Mouse (Mus musculus) gastrocnemius, postnatal 25 days (tissue): ENCODE measurements at regions not wholly inside any gene's neighbourhood (a gene's known extent, or its start where the extent isn't known, plus 50 kb on each side); places are given as distances from the start of the nearest gene placed in this dataset.

Source experiments
- DNase-seq: peaks from one replicate; pipeline ENCODE4 v3.0.0; 2022

- DNase-seq: no peak
Measured at GRCm38 (mm10) chr17:88174242-88174679, 109.2 kb upstream of the Fbxo11 start.

GRCm38 (mm10) chr17:88175951-88176623 lies 111.0 kb upstream of the Fbxo11 start:
- DNase-seq: no peak

- no peak for DNase-seq
Measured at GRCm38 (mm10) chr17:88190735-88191134, 125.6 kb upstream of the Fbxo11 start.

DNA sequence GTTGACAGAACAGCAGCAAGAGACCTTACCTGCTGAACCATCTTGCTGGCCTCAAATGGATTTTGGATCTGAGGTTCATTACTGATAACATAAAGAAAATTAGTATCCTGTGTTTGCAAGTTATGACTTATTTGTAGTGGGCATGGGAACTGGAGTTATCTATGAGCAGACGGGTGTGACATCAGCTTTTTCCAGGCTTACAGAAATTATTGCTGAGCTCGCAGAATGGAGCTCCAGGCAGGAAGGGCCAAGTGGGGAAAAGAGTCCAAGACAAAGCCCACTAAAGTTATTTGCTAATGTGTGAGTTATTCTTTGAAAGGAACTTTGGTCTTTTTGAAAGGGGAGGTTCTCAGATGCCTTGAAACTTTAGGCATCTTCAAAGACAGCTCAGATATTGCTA lies 126.4 kb upstream of the Fbxo11 start:
- no peak for DNase-seq

DNA sequence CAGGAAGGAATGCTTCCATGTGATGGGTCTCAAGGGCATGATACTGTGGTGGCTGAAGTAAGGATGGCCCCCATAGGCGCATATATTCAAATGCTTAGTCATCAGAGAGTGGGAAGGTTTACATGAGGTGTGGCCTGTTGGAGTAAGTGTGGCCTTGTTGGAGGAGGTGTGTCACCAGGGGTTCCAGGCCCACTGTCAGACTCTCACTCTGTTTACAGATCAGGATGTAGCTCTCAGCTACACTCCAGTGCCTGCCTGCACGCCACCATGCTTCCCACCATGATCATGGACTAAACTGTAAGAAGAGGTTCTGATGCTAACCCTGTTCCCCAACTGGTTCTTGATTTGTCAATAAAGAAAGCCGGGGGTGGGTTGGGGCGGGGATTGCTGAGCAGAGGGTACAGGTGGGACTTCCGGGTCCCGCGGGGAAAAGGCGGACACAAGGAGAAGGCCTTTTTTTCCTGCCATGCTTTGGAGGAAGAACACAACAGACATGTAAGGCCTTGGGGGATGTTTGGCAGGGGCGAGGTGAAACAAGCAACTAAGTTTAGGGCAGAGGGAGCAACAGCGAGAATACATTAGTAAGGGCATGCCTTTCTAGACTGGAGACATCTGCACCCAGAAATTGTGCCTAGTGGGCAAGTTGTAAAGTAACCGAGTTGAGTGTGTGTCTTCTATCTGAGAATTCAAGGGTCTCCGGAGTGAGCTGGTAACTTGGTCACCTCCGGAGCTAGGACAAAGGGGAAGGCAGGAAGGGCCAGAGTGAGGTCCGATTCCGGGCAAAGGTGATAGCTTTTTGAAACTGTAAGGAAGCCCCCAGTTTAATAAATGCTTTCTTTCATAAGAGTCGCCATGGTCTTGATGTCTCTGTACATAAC lies 127.1 kb upstream of the Fbxo11 start:
- DNase-seq: no peak

DNA sequence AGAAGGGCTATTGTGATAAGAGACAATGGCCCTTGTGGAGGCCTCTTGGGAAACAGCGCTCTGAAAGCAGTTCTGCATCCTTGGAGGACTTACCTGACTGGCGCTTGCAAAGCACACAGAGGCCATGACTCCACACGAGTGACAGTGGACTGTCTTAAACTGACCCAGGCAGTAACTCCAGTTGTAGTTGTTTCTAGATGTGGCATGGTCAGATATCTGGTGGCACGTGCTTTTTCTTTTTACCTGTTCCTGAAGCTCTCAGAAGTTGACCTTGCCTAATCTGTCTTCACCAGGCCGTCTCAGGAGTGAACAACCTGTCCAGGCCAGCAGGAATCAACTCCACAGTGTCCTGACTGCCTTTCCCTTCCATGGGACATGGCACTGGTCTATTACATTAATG lies 129.6 kb upstream of the Fbxo11 start:
- no peak for DNase-seq

DNA sequence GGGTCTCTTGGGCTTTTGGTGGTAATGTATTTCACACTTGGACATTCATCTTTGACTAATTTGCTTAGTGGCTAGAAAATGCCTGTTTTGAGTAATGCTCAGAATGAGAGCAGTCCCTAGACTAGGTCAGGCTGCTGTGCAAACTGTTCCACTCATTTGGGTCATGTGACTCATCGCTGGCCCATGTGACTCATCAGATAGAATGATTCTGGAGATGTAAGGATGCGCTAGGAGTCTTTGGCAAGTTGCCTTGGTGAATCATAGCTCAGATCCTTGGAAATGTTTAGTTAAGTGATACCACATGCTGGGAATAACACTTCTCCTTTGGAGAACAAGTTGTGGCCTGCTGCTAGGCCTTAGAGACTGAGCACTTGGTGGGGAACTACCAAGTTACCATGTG lies 130.2 kb upstream of the Fbxo11 start:
- DNase-seq: peak; percentile 53

DNA sequence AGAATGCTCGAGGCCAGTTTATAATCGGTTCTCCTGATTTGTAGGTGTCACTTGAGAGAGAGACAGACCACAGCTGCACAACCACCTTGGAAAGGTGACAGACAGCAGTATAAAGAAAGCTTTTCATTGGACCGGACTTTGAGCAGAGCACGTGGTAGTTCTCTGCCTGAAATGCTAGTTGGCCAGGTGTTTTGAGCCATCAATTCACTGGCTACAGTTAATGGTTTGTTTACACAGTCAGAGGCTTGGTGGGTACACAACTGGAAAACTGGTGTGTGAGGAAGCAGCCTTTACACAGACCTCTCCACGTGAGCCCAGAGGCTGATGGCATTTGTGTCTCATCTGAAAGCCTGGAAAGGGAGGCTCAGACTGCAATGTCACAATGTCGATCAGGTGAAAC lies 130.8 kb upstream of the Fbxo11 start:
- no peak for DNase-seq

DNA sequence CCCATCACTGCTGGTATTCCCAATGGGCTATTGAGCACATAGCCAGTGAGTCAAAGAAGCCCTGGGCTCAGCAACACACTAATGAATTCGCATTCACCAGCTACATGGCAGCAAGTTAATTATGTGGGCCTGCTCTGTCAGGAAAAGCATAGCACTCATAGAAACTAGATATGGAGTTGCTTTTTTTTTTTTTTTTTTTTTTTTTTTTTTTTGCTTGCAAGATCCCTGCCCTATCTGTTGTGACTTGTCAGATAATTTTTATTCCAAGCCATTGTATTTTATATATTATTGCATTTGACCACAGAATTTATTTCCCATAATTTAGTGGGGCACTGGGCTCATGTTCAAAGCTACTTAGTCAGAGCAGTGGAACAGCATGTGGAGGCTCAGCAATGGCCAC lies 131.2 kb upstream of the Fbxo11 start:
- no peak for DNase-seq

DNA sequence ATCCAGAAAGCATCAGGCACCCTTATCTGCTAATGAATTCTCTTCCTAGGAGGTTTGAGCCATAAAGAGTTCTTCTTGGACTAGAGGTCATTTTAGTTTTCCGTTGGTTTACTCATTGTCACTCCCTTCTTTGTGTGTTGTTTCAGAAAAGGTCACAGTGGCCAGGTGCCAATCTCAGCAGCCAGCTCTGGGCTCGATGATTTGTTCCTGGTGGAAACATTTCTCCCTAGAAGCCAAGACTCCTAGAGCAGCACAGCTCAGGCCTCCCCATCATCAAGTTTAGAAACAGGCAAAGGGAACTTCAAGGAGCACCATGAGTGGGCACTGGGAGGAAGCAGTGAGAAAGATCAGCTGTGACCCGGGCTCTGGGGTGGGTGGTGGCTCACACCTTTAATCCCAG lies 132.3 kb upstream of the Fbxo11 start:
- peak; percentile 31 for DNase-seq

- DNase-seq: peak; percentile 18
Measured at GRCm38 (mm10) chr17:88201249-88201970, 136.3 kb upstream of the Fbxo11 start.

DNA sequence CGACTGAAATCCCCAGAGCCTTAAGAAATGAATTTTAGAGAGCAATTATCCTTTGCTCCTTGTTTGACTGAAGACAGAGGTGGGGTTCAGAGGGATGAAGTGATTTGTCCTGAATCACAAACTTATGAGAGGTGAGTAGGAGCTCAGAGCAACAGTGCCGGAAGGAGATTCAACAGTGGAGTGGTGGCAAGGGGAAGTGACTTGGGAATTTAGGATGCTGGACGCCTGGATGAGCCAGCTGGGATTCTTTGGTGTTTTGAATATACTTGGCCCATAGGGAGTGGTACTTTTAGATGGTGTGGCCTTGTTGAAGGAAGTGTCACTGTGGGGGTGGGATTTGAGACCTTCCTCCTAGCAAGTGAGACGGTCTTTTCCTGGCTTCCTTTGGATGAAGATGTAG lies 137.1 kb upstream of the Fbxo11 start:
- DNase-seq: no peak

- DNase-seq: no peak
Measured at GRCm38 (mm10) chr17:88209565-88209964, 144.5 kb upstream of the Fbxo11 start.

DNA sequence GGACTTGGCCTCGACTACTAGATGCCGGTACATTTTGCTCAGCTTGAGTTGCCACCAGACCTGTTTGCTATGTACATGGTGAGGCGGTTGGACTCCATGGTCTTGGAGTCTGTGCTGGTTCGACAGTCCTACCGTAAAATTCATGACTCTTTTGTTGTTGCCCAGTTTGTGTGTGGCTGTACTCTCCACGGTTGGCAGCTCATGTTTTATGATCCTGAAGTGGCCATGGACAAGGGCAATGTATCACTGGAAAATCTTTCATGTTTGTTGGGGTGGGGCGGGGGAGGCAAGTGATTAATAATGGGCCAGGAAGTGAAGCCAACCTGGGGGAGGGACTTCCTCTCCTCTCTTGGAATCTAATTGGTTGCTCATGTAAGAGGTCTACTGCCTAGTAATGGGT lies 147.0 kb upstream of the Fbxo11 start:
- no peak for DNase-seq

- DNase-seq: peak; percentile 61
Measured at GRCm38 (mm10) chr17:88214746-88215145, 149.7 kb upstream of the Fbxo11 start.

DNA sequence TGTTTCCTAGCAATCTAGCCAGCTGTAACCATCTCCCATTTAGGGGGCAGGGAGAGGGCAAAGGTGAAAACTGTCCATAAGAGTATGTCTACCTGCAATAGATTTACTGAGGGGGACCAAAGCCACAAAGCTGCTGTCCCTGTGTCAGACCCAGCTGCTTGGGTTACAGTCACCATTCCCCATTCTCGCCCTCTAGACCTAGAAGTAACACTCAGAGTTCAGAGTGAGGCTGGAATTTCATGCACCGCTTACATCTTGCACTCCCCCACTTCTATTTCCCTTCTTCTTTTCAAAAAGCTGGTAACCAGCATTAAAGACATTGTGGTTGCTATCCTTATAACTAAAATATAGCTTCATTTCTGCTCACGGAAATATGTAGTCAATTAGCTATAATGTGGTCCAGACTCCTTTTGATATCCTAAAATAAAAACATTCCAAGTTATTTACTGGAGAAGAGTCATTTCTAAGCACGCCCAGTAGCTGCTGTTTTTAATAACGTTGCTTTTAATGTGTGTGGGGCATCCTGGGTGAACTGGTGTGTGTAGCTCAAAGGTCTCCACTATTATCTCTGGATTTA lies 157.4 kb upstream of the Fbxo11 start:
- DNase-seq: no peak

DNA sequence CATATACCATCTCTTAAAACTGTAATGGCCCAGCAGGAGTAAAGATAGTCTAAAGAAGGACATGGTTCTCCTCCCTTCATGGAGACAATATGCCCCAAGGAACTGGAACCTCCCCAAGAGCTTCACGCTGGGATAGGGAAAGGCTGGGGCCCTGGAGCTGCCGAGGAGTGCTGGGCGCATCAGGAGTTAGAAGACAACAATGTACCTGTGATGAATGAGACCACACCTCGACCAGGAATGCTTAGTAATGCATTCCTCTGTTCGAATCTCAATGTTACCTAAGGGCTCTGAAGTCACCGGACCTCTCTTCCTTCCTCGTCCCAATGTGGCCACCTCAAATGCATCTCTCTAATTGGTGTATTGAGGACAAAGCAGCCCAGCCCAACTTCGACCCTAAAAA lies 175.4 kb upstream of the Fbxo11 start:
- no peak for DNase-seq

- DNase-seq: no peak
Measured at GRCm38 (mm10) chr17:88248625-88249024, 183.5 kb upstream of the Fbxo11 start.

DNA sequence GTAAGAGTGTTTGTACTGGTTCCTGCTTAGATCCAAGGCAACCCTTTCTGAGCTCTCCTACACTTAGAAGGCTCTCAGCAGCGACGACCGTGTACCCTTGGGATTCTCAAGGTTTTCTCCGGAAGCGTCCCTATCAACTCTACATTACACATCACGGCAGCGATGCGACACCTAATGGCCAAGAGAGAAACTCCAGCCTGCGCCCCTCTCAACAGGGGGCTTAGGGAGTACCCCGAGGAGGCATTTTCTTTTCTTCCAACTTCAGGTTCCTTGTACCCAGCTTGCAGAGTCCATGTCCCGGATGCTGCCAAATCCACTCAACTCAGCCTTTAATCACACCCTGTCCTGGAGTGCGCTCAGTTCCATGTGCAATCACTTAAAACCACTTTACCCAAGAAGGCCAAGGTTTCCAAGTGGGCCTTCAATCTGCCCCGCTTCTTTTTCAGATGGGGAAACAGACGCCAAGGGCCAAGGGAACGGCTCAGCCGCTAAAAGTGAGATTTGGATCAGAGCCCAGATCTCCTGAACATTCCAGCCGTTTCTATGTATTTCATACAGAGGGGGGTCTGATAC lies 186.9 kb upstream of the Fbxo11 start:
- no peak for DNase-seq

- peak; percentile 87 for DNase-seq
Measured at GRCm38 (mm10) chr17:88255744-88256598, 184.5 kb upstream of the Foxn2 start.
